Mouse (Mus musculus) lung, embryonic 14.5 days (tissue): ENCODE measurements at regions not wholly inside any gene's neighbourhood (a gene's known extent, or its start where the extent isn't known, plus 50 kb on each side); places are given as distances from the start of the nearest gene placed in this dataset.

Experiments used
- ATAC-seq: fragments of 200-750 bp; cut with Nextera tagmentation; 2 replicates; pipeline ENCODE4 v1.8.0; 2017; ENCODE audit warnings: mild to moderate bottlenecking, moderate TSS enrichment, moderate library complexity; ENCODE audit not compliant: insufficient read depth
- DNase-seq: peaks from one replicate; pipeline ENCODE4 v3.0.0-alpha.2; 2015
- H3K27ac ChIP-seq: fragments of 300-500 bp; sonication (generic); 2 replicates; pipeline ENCODE4 v1.5.1; 2014; ENCODE audit warnings: low read depth, mild to moderate bottlenecking, moderate library complexity
- H3K27me3 ChIP-seq: fragments of 300-500 bp; sonication (generic); 2 replicates; pipeline ENCODE4 v1.6.1; 2014; ENCODE audit warnings: low read length, control low read depth; ENCODE audit not compliant: insufficient read depth
- H3K36me3 ChIP-seq: fragments of 300-500 bp; sonication (generic); 2 replicates; pipeline ENCODE4 v1.6.1; 2014; ENCODE audit warnings: control low read depth; ENCODE audit not compliant: insufficient read depth
- H3K4me1 ChIP-seq: fragments of 300-500 bp; sonication (generic); 2 replicates; pipeline ENCODE4 v1.6.1; 2014; ENCODE audit warnings: antibody characterized with exemption, control low read depth; ENCODE audit not compliant: insufficient read depth
- H3K4me2 ChIP-seq: fragments of 300-500 bp; sonication (generic); 2 replicates; pipeline ENCODE4 v1.6.1; 2014; ENCODE audit warnings: mild to moderate bottlenecking
- H3K4me3 ChIP-seq: fragments of 300-500 bp; sonication (generic); 2 replicates; pipeline ENCODE4 v1.5.1; 2014; ENCODE audit warnings: low read depth, low read length
- H3K9ac ChIP-seq: fragments of 300-500 bp; sonication (generic); 2 replicates; pipeline ENCODE4 v1.6.1; 2014
- H3K9me3 ChIP-seq: fragments of 300-500 bp; sonication (generic); 2 replicates; pipeline ENCODE4 v1.6.1; 2016; ENCODE audit warnings: low read depth, low read length, control low read depth
- CTCF ChIP-seq: IDR thresholded peaks from 2 replicates; pipeline ENCODE4 v1.5.1; 2016; ENCODE audit warnings: antibody characterized with exemption, low read depth
- WGBS: fragments of 180-500 bp; shearing (Covaris S2); extraction: QIAGEN DNeasy Blood & Tissue Kit; methylation state at CpG from one replicate; pipeline ENCODE4 v1.1.7; 2014; 5-methylcytosine and 5-hydroxymethylcytosine counted together

- 57% methylated on average over 14 of the region's 15 CpGs for WGBS
- no peak overlapping the region for H3K4me3 ChIP-seq
- H3K4me2 ChIP-seq = no peak overlapping the region
- H3K36me3 ChIP-seq = no peaks in the 10 kb centered on the region
- ATAC-seq (no peak), DNase-seq (peak; percentile 40)
- no peaks in the 10 kb centered on the region for H3K9me3 ChIP-seq
- no peaks in the 10 kb centered on the region for H3K27me3 ChIP-seq
- no peak for TF ChIP-seq CTCF
- peaks cover 7% of the 10 kb centered on the region; the same call in 1 of the 2 replicates for H3K4me1 ChIP-seq
- H3K27ac ChIP-seq = peak overlapping the region; percentile 64
- no peak overlapping the region for H3K9ac ChIP-seq
Observed at GRCm38 (mm10) chr8:33987091-33987754, 124.3 kb downstream of the Gm10131 start.

DNA sequence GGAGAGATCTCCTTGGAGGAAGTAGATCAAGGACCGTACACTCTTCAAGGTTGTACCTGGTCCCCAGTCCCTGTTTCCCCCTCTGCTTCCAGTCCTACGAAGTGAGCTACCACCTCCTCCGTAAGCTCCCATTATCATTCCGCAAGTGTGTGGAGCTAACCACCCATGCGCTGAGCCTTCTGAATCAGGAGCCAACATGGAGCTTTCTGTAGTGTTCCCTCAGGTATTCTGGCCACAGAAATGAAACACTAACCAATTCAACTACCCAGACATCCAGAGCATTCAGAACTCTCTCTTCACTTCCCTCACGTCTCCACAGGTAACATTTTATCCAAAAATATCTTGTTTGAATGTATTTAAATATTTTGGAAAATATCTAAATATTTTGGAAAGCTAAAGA is 124.9 kb downstream of the Gm10131 start:
- DNase-seq = no peak
- H3K27me3 ChIP-seq = no peaks in the 10 kb centered on the region
- peak overlapping the region; percentile 59; the same call in 1 of the 2 replicates for H3K27ac ChIP-seq
- H3K4me3 ChIP-seq = no peak overlapping the region
- no peaks in the 10 kb centered on the region for H3K36me3 ChIP-seq
- no peaks in the 10 kb centered on the region for H3K9me3 ChIP-seq
- no peak for ATAC-seq
- no peak overlapping the region for H3K4me2 ChIP-seq
- no peak overlapping the region for H3K9ac ChIP-seq
- no peak for TF ChIP-seq CTCF
- WGBS = 80% methylated on average over 6 of the region's 6 CpGs
- peaks cover 4% of the 10 kb centered on the region; the same call in 1 of the 2 replicates for H3K4me1 ChIP-seq

- no peak for TF ChIP-seq CTCF
- WGBS = 66% methylated on average over 11 of the region's 11 CpGs
- Histone ChIP-seq H3K9ac (no peak overlapping the region), H3K36me3 (no peaks in the 10 kb centered on the region), H3K27me3 (no peaks in the 10 kb centered on the region), H3K27ac (no peak overlapping the region), H3K4me1 (peaks cover 4% of the 10 kb centered on the region; the same call in 1 of the 2 replicates), H3K4me3 (no peak overlapping the region), H3K9me3 (no peaks in the 10 kb centered on the region), H3K4me2 (no peak overlapping the region)
- DNase-seq (no peak), ATAC-seq (no peak)
Observed at GRCm38 (mm10) chr8:33985430-33985977, 126.0 kb downstream of the Gm10131 start.

DNA sequence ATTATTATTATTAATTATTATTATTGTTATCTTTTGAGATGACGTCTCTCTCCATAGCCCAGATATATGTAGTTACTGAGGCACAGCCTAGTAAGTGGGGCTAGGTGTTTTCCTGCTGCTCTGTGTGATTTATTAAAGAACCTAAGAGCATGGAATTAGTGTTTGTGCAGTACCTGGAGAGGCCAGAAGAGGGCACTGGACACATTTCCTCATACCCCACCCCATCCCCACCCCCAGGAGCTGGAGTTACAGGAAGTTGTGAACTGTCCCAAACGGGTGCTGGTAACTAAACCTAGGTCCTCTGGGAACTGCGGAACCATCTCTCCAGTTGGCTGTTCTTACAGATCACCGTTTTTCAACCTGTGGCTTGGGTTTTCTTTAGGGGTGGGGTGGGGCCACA is 129.9 kb downstream of the Gm10131 start:
- H3K9me3 ChIP-seq = no peaks in the 10 kb centered on the region

DNA sequence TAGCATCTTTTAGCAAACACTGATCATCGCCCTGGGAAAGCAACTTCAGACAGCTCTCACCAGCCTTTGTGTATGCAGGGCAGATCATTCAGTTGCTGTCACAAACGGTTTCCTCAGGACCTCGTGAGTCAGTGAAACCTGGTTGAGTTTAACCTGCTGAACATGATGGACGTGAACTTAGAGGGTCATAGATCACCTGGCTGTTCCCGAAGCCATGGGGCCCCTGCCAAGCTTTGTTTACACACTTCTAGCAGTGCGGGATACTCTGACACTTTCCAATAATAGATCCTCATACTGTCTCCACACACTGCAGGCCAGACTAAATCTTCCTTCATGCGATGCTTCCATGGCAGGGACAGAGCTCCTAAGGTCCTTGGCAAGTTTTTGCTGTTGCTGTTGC is 130.5 kb downstream of the Gm10131 start:
- no peaks in the 10 kb centered on the region for H3K36me3 ChIP-seq
- H3K4me3 ChIP-seq = no peak overlapping the region
- no peak overlapping the region for H3K27ac ChIP-seq
- H3K9me3 ChIP-seq = no peaks in the 10 kb centered on the region
- TF ChIP-seq CTCF = no peak
- WGBS = 23% methylated on average over 7 of the region's 7 CpGs
- no peak for DNase-seq
- no peak for ATAC-seq
- no peak overlapping the region for H3K9ac ChIP-seq
- no peaks in the 10 kb centered on the region for H3K27me3 ChIP-seq
- H3K4me1 ChIP-seq = peaks cover 12% of the 10 kb centered on the region
- no peak overlapping the region for H3K4me2 ChIP-seq

More for the DNA sequence above, 129.9 kb downstream of the Gm10131 start:
- H3K27ac ChIP-seq = no peak overlapping the region
- H3K4me2 ChIP-seq = no peak overlapping the region
- no peak overlapping the region for H3K4me3 ChIP-seq
- no peaks in the 10 kb centered on the region for H3K36me3 ChIP-seq
- H3K4me1 ChIP-seq = peaks cover 12% of the 10 kb centered on the region
- no peak overlapping the region for H3K9ac ChIP-seq
- DNase-seq (peak; percentile 44), ATAC-seq (no peak)
- 75% methylated on average over 4 of the region's 4 CpGs for WGBS
- no peaks in the 10 kb centered on the region for H3K27me3 ChIP-seq
- TF ChIP-seq CTCF = peak; percentile 47
